Mouse (Mus musculus) adrenal gland, postnatal 0 days (tissue): ENCODE measurements around the gene Psma7. TPM values are rescaled to one million over a fixed set of nuclear protein-coding genes. Genes with fewer than 3 reads are reported as not detected.

ENCODE experiments used
- polyA plus RNA-seq: library from polyadenylated mRNA; unstranded; fragments of >200 nt; fragmentation: Nextera tagmentation; extraction: Ambion mirVana; gene quantifications from 2 replicates; pipeline ENCODE4 v1.2.1, GENCODE M21; 2015

Psma7 gene
- polyA plus RNA-seq: 593 and 832 TPM in 2 replicates

GRCm38 (mm10) chr2:180042256-180042857 lies at the start of gene Psma7, which contains the start of gene Ss18l1:
Psma7 (minus strand) TSS chr2:180042433.
Ss18l1 (plus strand) TSS chr2:180042509.

GRCm38 (mm10) chr2:180070481-180071453 lies 28.5 kb upstream of the Psma7 start, which contains the start of gene Mtg2:
Mtg2 (plus strand) TSS chr2:180070588.

GRCm38 (mm10) chr2:180024401-180025098 lies 17.7 kb downstream of the Psma7 start, which contains the start of gene Lsm14b:
Lsm14b (plus strand) TSS chr2:180024987.

Other genes starting within 250 kb of the Psma7 start
- gene Taf4, start 65.8 kb downstream of the Psma7 start, polyA plus RNA-seq: 1.6 and 2.3 TPM in 2 replicates
- gene Lsm14b, start 17.4 kb downstream of the Psma7 start, polyA plus RNA-seq: 5.5 and 6.0 TPM in 2 replicates
- 3.5 and 3.9 TPM in 2 replicates for gene Ss18l1, start 76 bp upstream of the Psma7 start, polyA plus RNA-seq
- 18.5 and 24.4 TPM in 2 replicates for gene Mtg2, start 28.2 kb upstream of the Psma7 start, polyA plus RNA-seq
- gene Hrh3, start 62.1 kb upstream of the Psma7 start, polyA plus RNA-seq: 0.10 and 0.30 TPM in 2 replicates
- 31.1 and 33.4 TPM in 2 replicates for gene Osbpl2, start 76.9 kb upstream of the Psma7 start, polyA plus RNA-seq
- gene Adrm1, start 129.1 kb upstream of the Psma7 start, polyA plus RNA-seq: 118 and 155 TPM in 2 replicates
- 12.7 and 22.0 TPM in 2 replicates for gene Lama5, start 183.4 kb upstream of the Psma7 start, polyA plus RNA-seq
- gene Rps21, start 214.9 kb upstream of the Psma7 start, polyA plus RNA-seq: 807 and 1,071 TPM in 2 replicates
- gene Cables2, start 231.1 kb upstream of the Psma7 start, polyA plus RNA-seq: 8.2 and 10.0 TPM in 2 replicates
- not detected in 2 replicates for gene Rbbp8nl, start 247.4 kb upstream of the Psma7 start, polyA plus RNA-seq